Comparison of ENCODE assay signal across 26 mouse cellular contexts in genomic region chr9:95832758-95833157, GRCm38 (mm10). TPM values are rescaled to one million over a fixed set of nuclear protein-coding genes. Genes with fewer than 3 reads are reported as not detected.
DNase-seq lines count a peak whose midpoint lies in the region; ATAC-seq lines count a peak whose summit lies in the region.
"Had no signal": no experiment of that assay in that cellular context is flagged by ENCODE, and none has a peak within 500 bp of the region (broad histone marks: within the 10 kb centered on the region; RNA-seq: fewer than 3 reads in every experiment).

No protein-coding gene starts in this region.

- H3K27me3 ChIP-seq in embryonic facial prominence, embryonic 14.5 days (replicated peaks; ENCODE audit: control insufficient read depth, insufficient read depth, low read length) = no peaks in the 10 kb centered on the region
- H3K27me3 ChIP-seq in embryonic facial prominence, embryonic 10.5 days (replicated peaks; ENCODE audit: low read depth, poor library complexity, severe bottlenecking) = no peaks in the 10 kb centered on the region
- H3K27me3 ChIP-seq: embryonic facial prominence, embryonic 13.5 days; forebrain, embryonic 13.5 days had no signal

- no peaks in the 10 kb centered on the region for H3K36me3 ChIP-seq in embryonic facial prominence, embryonic 14.5 days (ENCODE audit: control insufficient read depth, insufficient read depth, low read length)
- no peaks in the 10 kb centered on the region for H3K36me3 ChIP-seq in embryonic facial prominence, embryonic 10.5 days (replicated peaks)
- H3K36me3 ChIP-seq: embryonic facial prominence, embryonic 13.5 days; forebrain, embryonic 10.5 days; G1E; hindbrain, embryonic 10.5 days had no signal

- H3K4me2 ChIP-seq in embryonic facial prominence, embryonic 14.5 days (ENCODE audit: low read depth, low read length) = no peak overlapping the region
- H3K4me2 ChIP-seq: embryonic facial prominence, embryonic 13.5 days; forebrain, embryonic 13.5 days; heart, embryonic 11.5 days; hindbrain, embryonic 14.5 days had no signal

- WGBS in embryonic facial prominence, embryonic 14.5 days = 77% methylated on average over 3 of the region's 3 CpGs
- 92% methylated on average over 3 of the region's 3 CpGs for WGBS in embryonic facial prominence, embryonic 10.5 days

- ATAC-seq in embryonic facial prominence, embryonic 14.5 days (ENCODE audit: low read depth) = no peak
- peak; percentile 81 for ATAC-seq in common myeloid progenitor, adult 5-6 weeks (replicated peaks; ENCODE audit: low read depth, poor library complexity, severe bottlenecking)
- peak; percentile 57 for ATAC-seq in megakaryocyte progenitor cell, adult 5-6 weeks (replicated peaks; ENCODE audit: poor library complexity)
- ATAC-seq: activated CD4-positive, CD25-positive, alpha-beta regulatory T cell, adult 4 months; forebrain, embryonic 13.5 days; forebrain, embryonic 16.5 days; hindbrain, postnatal 0 days had no signal

- no peaks in the 10 kb centered on the region for H3K4me1 ChIP-seq in embryonic facial prominence, embryonic 14.5 days (ENCODE audit: control insufficient read depth, insufficient read depth, low read length)
- no peaks in the 10 kb centered on the region for H3K4me1 ChIP-seq in embryonic facial prominence, embryonic 10.5 days
- H3K4me1 ChIP-seq: embryonic facial prominence, embryonic 13.5 days; forebrain, embryonic 10.5 days; forebrain, embryonic 13.5 days; hindbrain, embryonic 10.5 days had no signal

- DNase-seq in embryonic facial prominence, embryonic 14.5 days (ENCODE audit: low spot score) = peak; percentile 22
- no peak for DNase-seq in embryonic facial prominence, embryonic 10.5 days (ENCODE audit: low spot score)
- DNase-seq in induced T-regulatory cell, adult 2 months (ENCODE audit: low read depth) = peak; percentile 55
- DNase-seq in spleen, adult 12 weeks (ENCODE audit: low spot score) = no peak
- DNase-seq in cerebellum, adult 11-12 months = no peak
- no peak for DNase-seq in Muller cell, postnatal 12 days (ENCODE audit: inconsistent ontology term)
- DNase-seq: adrenal gland, adult 8-10 months; adrenal gland, postnatal 25 days; cerebellum, adult 18-20 months; cerebellum, adult 9-10 months; cerebellum, postnatal 14 days; gastrocnemius, postnatal 10 days; gastrocnemius, postnatal 36 days; kidney, adult 11 months had no signal

- H3K9ac ChIP-seq in embryonic facial prominence, embryonic 14.5 days (ENCODE audit: low read depth, low read length) = no peak overlapping the region
- H3K9ac ChIP-seq: embryonic facial prominence, embryonic 13.5 days; forebrain, embryonic 13.5 days; hindbrain, embryonic 14.5 days had no signal

- H3K4me3 ChIP-seq in embryonic facial prominence, embryonic 14.5 days (ENCODE audit: low read depth, low read length) = no peak overlapping the region
- no peak overlapping the region for H3K4me3 ChIP-seq in embryonic facial prominence, embryonic 10.5 days
- H3K4me3 ChIP-seq: embryonic facial prominence, embryonic 13.5 days; forebrain, embryonic 10.5 days; forebrain, embryonic 13.5 days; hindbrain, embryonic 10.5 days had no signal

- H3K9me3 ChIP-seq in embryonic facial prominence, embryonic 14.5 days (ENCODE audit: control insufficient read depth, low read length) = no peaks in the 10 kb centered on the region
- no peaks in the 10 kb centered on the region for H3K9me3 ChIP-seq in embryonic facial prominence, embryonic 10.5 days
- H3K9me3 ChIP-seq: embryonic facial prominence, embryonic 13.5 days; forebrain, embryonic 10.5 days; forebrain, embryonic 13.5 days; G1E; hindbrain, embryonic 10.5 days had no signal

- no peak overlapping the region for H3K27ac ChIP-seq in embryonic facial prominence, embryonic 14.5 days (replicated peaks; ENCODE audit: low read depth, low read length)
- no peak overlapping the region for H3K27ac ChIP-seq in embryonic facial prominence, embryonic 10.5 days (replicated peaks)
- H3K27ac ChIP-seq: embryonic facial prominence, embryonic 13.5 days; forebrain, embryonic 10.5 days; forebrain, embryonic 13.5 days; hindbrain, embryonic 10.5 days; hindbrain, embryonic 14.5 days; hindbrain, postnatal 0 days had no signal

RNA-seq across cellular contexts. Expression of gene Pls1, which starts 12.4 kb away (rescaled TPM):
- polyA plus RNA-seq in embryonic facial prominence, embryonic 14.5 days (2014; fragmentation: Nextera tagmentation; extraction: Ambion mirVana) = 5.5 and 6.4 TPM in 2 replicates
- 7.5 and 8.7 TPM in 2 replicates for polyA plus RNA-seq in embryonic facial prominence, embryonic 10.5 days (2016; fragmentation: Nextera tagmentation; extraction: Ambion mirVana)
- 0.18 and 1.4 TPM in 2 replicates for total RNA-seq in common myeloid progenitor, adult 5-6 weeks (2017)
- 0.05 and 0.12 TPM in 2 replicates for total RNA-seq in megakaryocyte progenitor cell, adult 5-6 weeks (2015)
- total RNA-seq in megakaryocyte progenitor cell, adult 5-6 weeks (2017) = not detected in 2 replicates
- total RNA-seq: gastrocnemius, postnatal 36 days had no signal
- polyA plus RNA-seq: G1E had no signal

RNA-seq across cellular contexts. Expression of gene Atr, which starts 24.6 kb away (rescaled TPM):
- 14.0 and 14.8 TPM in 2 replicates for polyA plus RNA-seq in embryonic facial prominence, embryonic 14.5 days (2014; fragmentation: Nextera tagmentation; extraction: Ambion mirVana)
- polyA plus RNA-seq in embryonic facial prominence, embryonic 10.5 days (2016; fragmentation: Nextera tagmentation; extraction: Ambion mirVana) = 21.8 and 22.9 TPM in 2 replicates
- 60.7 and 66.0 TPM in 2 replicates for total RNA-seq in common myeloid progenitor, adult 5-6 weeks (2017)
- total RNA-seq in megakaryocyte progenitor cell, adult 5-6 weeks (2015) = 30.8 and 45.1 TPM in 2 replicates
- total RNA-seq in megakaryocyte progenitor cell, adult 5-6 weeks (2017) = 34.3 and 56.1 TPM in 2 replicates

Comparison
In these comparisons a context has a peak if more than half of its experiments do, and no peak if none do; other contexts are left out.
1. DNase-seq: peak in embryonic facial prominence, embryonic 14.5 days (single experiment) and induced T-regulatory cell, adult 2 months (single experiment); none in embryonic facial prominence, embryonic 10.5 days (single experiment), spleen, adult 12 weeks (single experiment), cerebellum, adult 11-12 months (single experiment) and Muller cell, postnatal 12 days (single experiment).